Mouse (Mus musculus) embryo, embryonic 9.5 days (tissue): ENCODE measurements around the gene Cox15.

ENCODE experiments used
- DNase-seq: peaks from one replicate; pipeline ENCODE4 v3.0.0-alpha.2; 2017; ENCODE audit errors: extremely low spot score

Cox15 gene

GRCm38 (mm10) chr19:43752489-43753225, at the start of gene Cox15, which contains the start of gene Cutc:
TSS of gene Cox15 (minus strand) at chr19:43753000.
TSS of gene Cutc (plus strand) at chr19:43752996.
- peak; percentile 95 for DNase-seq

GRCm38 (mm10) chr19:43801427-43802051, 48.7 kb upstream of the Cox15 start:
- no peak for DNase-seq

GRCm38 (mm10) chr19:43797216-43797615, 44.4 kb upstream of the Cox15 start:
- DNase-seq: no peak

GRCm38 (mm10) chr19:43795511-43795910, 42.7 kb upstream of the Cox15 start:
- DNase-seq: no peak

GRCm38 (mm10) chr19:43793951-43794350, 41.2 kb upstream of the Cox15 start:
- DNase-seq: no peak

GRCm38 (mm10) chr19:43792537-43792936, 39.7 kb upstream of the Cox15 start:
- no peak for DNase-seq

- no peak for DNase-seq
Measured at GRCm38 (mm10) chr19:43789817-43790216, 37.0 kb upstream of the Cox15 start.

GRCm38 (mm10) chr19:43786249-43787026, 33.6 kb upstream of the Cox15 start:
- no peak for DNase-seq

- no peak for DNase-seq
Measured at GRCm38 (mm10) chr19:43784761-43785160, 32.0 kb upstream of the Cox15 start.

- DNase-seq: no peak
Measured at GRCm38 (mm10) chr19:43781980-43782379, 29.2 kb upstream of the Cox15 start, which contains the start of gene Abcc2. TSS of gene Abcc2 (plus strand) at chr19:43782192.

- no peak for DNase-seq
Measured at GRCm38 (mm10) chr19:43780391-43780790, 27.6 kb upstream of the Cox15 start.

- no peak for DNase-seq
Measured at GRCm38 (mm10) chr19:43777308-43777707, 24.5 kb upstream of the Cox15 start.

GRCm38 (mm10) chr19:43776561-43776960, 23.8 kb upstream of the Cox15 start:
- DNase-seq: no peak

GRCm38 (mm10) chr19:43775433-43775832, 22.6 kb upstream of the Cox15 start:
- DNase-seq: no peak

- no peak for DNase-seq
Measured at GRCm38 (mm10) chr19:43772311-43772710, 19.5 kb upstream of the Cox15 start.

GRCm38 (mm10) chr19:43771499-43771969, 18.7 kb upstream of the Cox15 start:
- no peak for DNase-seq

- no peak for DNase-seq
Measured at GRCm38 (mm10) chr19:43770584-43770983, 17.8 kb upstream of the Cox15 start.

GRCm38 (mm10) chr19:43769366-43769960, 16.7 kb upstream of the Cox15 start:
- DNase-seq: no peak

GRCm38 (mm10) chr19:43767549-43768322, 14.9 kb upstream of the Cox15 start:
- no peak for DNase-seq

- no peak for DNase-seq
Measured at GRCm38 (mm10) chr19:43766451-43766850, 13.7 kb upstream of the Cox15 start.

GRCm38 (mm10) chr19:43762410-43762809, 9.6 kb upstream of the Cox15 start:
- DNase-seq: no peak
